ENCODE assay signal across 8 mouse cellular contexts in the genomic region with DNA sequence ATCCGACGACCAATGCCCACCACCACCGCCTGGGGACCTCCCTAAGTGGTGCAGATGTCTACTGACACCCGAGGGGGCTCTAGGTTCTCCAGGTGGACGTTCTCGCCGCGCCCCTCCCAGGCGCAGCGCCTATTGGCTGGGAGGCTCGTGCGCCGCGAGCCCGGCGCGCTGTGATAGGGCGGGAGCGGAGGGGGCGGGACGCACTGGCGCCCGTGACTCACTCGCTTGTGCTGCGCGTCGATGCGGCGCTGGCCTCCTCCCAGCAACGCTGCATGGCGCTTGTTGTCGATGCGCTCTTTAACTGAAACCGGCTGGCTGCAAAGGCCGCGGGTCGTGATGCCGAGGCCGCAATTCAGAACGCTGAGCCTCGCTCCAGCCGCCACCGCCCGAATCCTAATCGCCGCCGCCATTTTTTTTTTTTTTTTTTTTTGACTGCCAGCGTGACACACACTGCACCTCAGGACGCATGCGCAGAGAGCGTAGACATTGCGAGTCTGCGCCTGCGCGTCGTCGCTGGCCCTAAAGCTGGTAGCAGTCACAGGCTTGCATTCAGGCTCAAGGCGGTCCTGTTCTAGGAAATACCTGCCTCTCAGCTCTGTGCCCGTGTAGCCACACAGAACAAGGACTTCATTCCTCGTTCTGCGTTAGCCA. TPM values are rescaled to one million over a fixed set of nuclear protein-coding genes. Genes with fewer than 3 reads are reported as not detected.
DNase-seq lines count a peak whose midpoint lies in the region; ATAC-seq and TF ChIP-seq lines count a peak whose summit lies in the region.

A gene (minus strand): TSS at position 451 of the 651 bp plus-strand sequence.

- peak; percentile 98 for DNase-seq in gastrocnemius, postnatal 10 days
- DNase-seq in induced T-regulatory cell, adult 2 months (ENCODE audit: low read depth) = peak; percentile 99
- DNase-seq in left cerebral cortex, adult 9 months (ENCODE audit: low spot score in 2 of 2) = peak; percentile 87 to 98
- peak; percentile 98 for DNase-seq in right cerebral cortex, postnatal 14 days
- peak; percentile 93 to 96 for DNase-seq in urinary bladder, postnatal 36 days (ENCODE audit: low spot score in 2 of 2)

- no peak for TF ChIP-seq CTCF in cortical plate, adult 2 months (IDR thresholded peaks at IDR 0.05; ENCODE audit: extremely low read depth, insufficient read depth, low read length)

- ATAC-seq in activated CD4-positive, CD25-positive, alpha-beta regulatory T cell, adult 4 months = peak; percentile 97
- peak; percentile 92 for ATAC-seq in megakaryocyte progenitor cell, adult 5-6 weeks (replicated peaks; ENCODE audit: poor library complexity)

- TF ChIP-seq POLR2A in cortical plate, adult 2 months (IDR thresholded peaks at IDR 0.05; ENCODE audit: extremely low read depth, insufficient read depth, low read length) = peak; percentile 99

- H3K4me3 ChIP-seq in cortical plate, adult 2 months (ENCODE audit: insufficient read depth, low read length) = peak within 1 kb of the TSS; percentile 78

- H3K4me1 ChIP-seq in cortical plate, adult 2 months (ENCODE audit: control insufficient read depth, insufficient read depth, low read length) = peaks cover 1% of the 10 kb centered on the region; the same call in 1 of the 2 replicates

- H3K27ac ChIP-seq in cortical plate, adult 2 months (ENCODE audit: insufficient read depth, low read length) = peak within 1 kb of the TSS; percentile 91

RNA-seq across cellular contexts. Expression of the gene that starts here (rescaled TPM):
- 1 to 10 TPM; 5.6 to 7.8 TPM for polyA plus RNA-seq in activated CD4-positive, CD25-positive, alpha-beta regulatory T cell, adult 4 months (2017; shearing (Covaris generic))
- 67.1 and 69.9 TPM in 2 replicates for polyA plus RNA-seq in cortical plate, adult 2 months (2012; rRNA removed)
- 10 to 100 TPM; 45.3 to 55.6 TPM for total RNA-seq in gastrocnemius, postnatal 10 days (2021)
- total RNA-seq in megakaryocyte progenitor cell, adult 5-6 weeks (2015) = 19.4 and 21.7 TPM in 2 replicates
- total RNA-seq in megakaryocyte progenitor cell, adult 5-6 weeks (2017) = 16.0 and 18.2 TPM in 2 replicates

Comparison
In these comparisons a context has a peak if more than half of its experiments do, and no peak if none do; other contexts are left out.
1. Peak in every context shown above with its lines: DNase-seq, ATAC-seq, H3K4me3 ChIP-seq and H3K27ac ChIP-seq.